Mouse (Mus musculus) heart, adult 8-10 months (tissue): ENCODE measurements around the gene Zfp976. TPM values are rescaled to one million over a fixed set of nuclear protein-coding genes. Genes with fewer than 3 reads are reported as not detected.
"Not testable (repeated sequence)": the region's sequence is repeated elsewhere in the genome, so short reads cannot be mapped to it uniquely, and the experiment has no call there.

Experiments
- DNase-seq: peaks from one replicate; pipeline ENCODE4 v3.0.0; 2022; ENCODE audit warnings: low spot score
- microRNA-seq: library from miRNA; unstranded; fragments of <30 nt; microRNA quantifications from one replicate; pipeline ENCODE4 v1.2.0, GENCODE M21; 2022
- total RNA-seq, 4 experiments: library from RNA; stranded (reverse); gene quantifications; 2 replicates each; pipeline ENCODE4 v1.2.4; 2022

The Zfp976 gene
- 1 to 10 TPM; 2.3 to 2.9 (median 2.5) TPM for total RNA-seq

DNA sequence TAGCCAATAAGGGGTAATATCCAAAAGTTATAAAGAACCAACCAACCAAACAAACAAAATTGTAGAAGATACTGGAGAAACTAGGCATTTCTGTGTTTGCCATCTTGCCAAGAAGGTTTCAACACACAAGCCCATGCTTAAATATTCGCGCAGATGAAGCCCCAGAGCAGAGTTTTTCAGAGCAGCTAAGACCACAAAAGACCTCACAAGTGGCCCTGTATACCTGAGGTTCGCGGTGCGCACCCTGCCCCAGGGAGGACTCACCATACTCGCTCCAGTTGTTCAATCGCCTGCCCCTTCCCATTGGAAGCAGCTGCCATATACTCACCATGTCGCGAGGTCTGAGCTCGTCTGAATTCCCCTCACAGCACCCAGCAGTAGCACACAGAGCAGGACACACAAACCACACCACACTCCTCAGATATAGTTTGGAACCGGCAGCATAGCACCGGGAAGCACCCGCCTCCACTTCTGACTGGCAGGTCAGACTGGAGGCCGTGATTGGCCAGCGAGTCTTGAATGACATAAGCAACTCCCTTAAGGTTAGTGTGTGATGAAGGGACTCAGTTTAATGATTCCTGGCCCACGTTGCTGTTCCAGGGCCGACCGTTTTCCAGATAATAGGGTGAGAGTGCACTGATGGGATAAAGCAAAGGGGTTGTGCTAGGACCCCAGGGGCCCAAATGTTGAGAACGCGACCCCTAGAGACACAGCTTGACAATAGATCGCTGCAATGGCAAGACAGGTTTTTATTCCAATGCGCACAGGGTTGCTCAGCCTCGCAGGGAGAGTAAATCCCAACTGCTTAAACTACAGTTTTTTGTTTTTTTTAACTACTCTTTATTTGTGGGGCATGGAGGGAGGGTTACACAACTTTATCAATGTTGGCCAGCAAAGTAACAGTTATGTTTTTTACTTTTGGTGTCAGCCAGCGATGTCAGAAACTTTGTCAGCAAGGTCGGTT lies at the start of gene Zfp976:
TSS of gene Zfp976 (minus strand) at position 437 of the 964 bp plus-strand sequence.
- DNase-seq = peak; percentile 74

DNA sequence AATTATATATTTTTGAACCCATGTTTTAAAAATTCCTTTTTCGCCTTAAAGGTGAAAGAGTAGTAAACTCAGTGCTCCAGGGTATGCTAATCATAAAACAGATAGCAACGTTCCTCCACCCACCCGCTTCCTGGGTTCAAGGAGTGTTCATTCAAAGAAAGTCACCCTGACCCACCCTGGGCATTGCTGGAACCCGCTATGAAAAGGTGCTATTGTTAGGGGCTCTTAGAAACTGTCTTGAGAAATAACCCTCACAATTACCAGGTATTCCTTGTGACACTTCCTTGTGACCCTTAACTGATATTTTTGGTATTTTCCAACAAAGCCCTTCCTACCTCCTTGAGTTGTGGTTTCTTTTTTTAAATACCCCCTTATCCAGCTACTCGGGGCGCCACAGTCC lies 37.7 kb upstream of the Zfp976 start:
- not testable (repeated sequence) for DNase-seq

DNA sequence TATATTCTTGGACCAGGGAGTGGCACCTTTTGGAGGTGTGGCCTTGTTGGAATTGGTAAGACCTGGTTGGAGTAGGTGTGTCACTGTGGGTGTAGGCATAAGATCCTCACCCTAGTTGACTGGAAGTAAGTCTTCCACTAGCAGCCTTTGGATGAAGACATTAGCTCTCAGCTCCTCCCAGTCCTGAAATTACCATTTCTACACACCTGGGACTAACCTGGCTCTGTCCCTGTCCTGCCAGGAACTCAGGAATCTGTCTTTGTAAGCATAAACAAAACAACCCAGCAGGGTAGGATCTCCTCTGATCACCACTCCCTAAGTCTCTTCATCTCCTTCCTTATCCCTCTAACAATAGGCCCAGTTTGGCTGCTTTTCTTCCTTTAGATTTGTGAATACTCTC lies 37.3 kb upstream of the Zfp976 start:
- not testable (repeated sequence) for DNase-seq

GRCm38 (mm10) chr7:42660140-42660539 lies 17.8 kb upstream of the Zfp976 start:
- DNase-seq = not testable (repeated sequence)

DNA sequence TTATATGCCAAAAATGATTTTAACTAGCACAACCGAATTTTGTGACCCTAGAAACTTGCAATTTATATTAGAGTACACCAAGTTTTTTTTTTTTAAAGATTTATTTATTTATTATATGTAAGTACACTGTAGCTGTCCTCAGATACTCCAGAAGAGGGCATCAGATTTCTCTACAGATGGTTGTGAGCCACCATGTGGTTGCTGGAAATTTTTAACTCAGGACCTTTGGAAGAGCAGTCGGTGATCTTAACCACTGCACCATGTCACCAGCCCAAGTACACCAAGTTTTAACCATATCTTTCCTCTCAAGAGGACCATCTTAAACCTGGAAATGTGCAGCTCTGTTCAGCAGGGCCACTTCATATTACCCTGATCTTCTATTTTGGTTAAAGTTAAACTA lies 12.8 kb upstream of the Zfp976 start:
- DNase-seq = not testable (repeated sequence)

GRCm38 (mm10) chr7:42643120-42643620 lies 782 bp upstream of the Zfp976 start:
- not testable (repeated sequence) for DNase-seq

DNA sequence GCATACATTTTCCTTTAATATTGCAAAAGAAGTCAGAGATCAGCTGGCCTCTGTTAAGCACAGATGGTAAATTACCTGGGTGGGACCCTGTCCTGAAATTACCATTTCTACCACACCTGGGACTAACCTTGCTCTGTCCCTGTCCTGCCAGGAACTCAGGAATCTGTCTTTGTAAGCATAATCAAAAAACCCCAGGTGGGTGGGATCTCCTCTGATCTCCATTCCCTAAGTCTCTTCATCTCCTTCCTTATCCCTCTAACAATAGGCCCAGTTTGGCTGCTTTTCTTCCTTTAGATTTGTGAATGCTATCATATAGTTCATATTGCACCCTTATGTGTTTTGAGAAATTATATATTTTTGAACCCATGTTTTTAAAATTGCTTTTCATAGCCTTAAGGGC lies 11.4 kb downstream of the Zfp976 start:
- DNase-seq = not testable (repeated sequence)

GRCm38 (mm10) chr7:42595666-42596065 lies 46.7 kb downstream of the Zfp976 start:
- not testable (repeated sequence) for DNase-seq

- not testable (repeated sequence) for DNase-seq
Measured at GRCm38 (mm10) chr7:42592413-42592812, 50.0 kb downstream of the Zfp976 start, which contains the start of gene Zfp977. Gene Zfp977 (minus strand): TSS chr7:42592547.

DNA sequence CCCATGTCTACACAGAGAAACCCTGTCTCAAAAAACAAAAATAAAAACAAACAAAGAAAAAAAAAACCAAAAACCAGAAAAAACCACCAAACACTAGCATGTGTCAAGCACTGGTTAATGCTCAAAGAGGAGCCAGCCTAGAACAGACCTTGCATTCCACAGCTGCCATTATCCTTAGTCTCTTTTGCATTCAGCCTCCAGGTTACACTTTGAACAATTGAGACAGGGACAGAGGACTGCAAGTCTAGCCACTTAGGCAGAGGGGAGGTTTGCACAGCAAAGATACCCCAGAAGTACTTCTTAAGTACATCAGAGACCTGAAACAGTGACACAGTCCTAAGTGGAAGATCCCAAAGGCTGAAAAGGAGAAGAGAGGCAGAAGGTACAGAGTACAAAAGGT lies 51.1 kb downstream of the Zfp976 start:
- not testable (repeated sequence) for DNase-seq

DNA sequence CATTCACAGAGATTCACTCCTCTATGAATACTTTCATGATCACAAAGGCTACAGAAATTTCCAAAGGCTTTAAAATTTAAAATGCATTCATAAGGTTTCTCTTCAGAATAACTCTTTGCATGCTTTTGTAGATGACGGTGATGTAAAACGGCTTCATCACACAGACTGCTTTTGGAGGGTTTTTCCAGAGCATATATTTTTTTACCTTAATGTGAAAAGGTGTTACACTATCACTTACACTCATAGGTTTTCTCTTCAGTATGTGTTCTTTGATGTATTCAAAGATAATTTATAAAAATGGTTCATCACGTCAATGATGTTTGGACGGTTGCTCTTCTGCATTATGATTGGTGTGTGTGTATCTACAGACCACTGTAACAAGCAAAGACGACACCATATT lies 63.9 kb downstream of the Zfp976 start, which contains the start of gene Gm21028:
TSS of gene Gm21028 (minus strand) at position 101 of the 400 bp plus-strand sequence.
- DNase-seq = no peak

Small RNA genes lying within 50 kb of the gene (microRNA-seq; reads per million reads assigned to microRNA genes)
- gene Gm24938 = not detected

Other genes with a start within 250 kb of the Zfp976 start
- gene 4933421I07Rik, start 194.5 kb downstream of the Zfp976 start, total RNA-seq = not detected
- 1 to 10 TPM; 4.6 to 6.5 (median 4.9) TPM for gene Zfp141, start 136.8 kb downstream of the Zfp976 start, total RNA-seq
- gene Gm21028, start 64.0 kb downstream of the Zfp976 start, total RNA-seq = not detected
- 1 to 10 TPM in 1 of 4 experiments, under 1 TPM in 3; 0.44 to 1.0 (median 0.79) TPM for gene Zfp977, start 50.0 kb downstream of the Zfp976 start, total RNA-seq
- 1 to 10 TPM; 3.5 to 4.4 (median 4.2) TPM for gene Zfp975, start 50.2 kb upstream of the Zfp976 start, total RNA-seq
- not detected for gene Gm17067, start 84.4 kb upstream of the Zfp976 start, total RNA-seq
- gene Vmn2r62, start 150.9 kb upstream of the Zfp976 start, total RNA-seq = not detected
- under 1 TPM in 3 of 4 experiments, not detected in 1; 0.06 to 0.19 (median 0.09) TPM for gene Gm2381, start 224.6 kb upstream of the Zfp976 start, total RNA-seq